Mouse (Mus musculus): ENCODE results near the gene Cnih3. TPM values are rescaled to one million over a fixed set of nuclear protein-coding genes. Genes with fewer than 3 reads are reported as not detected.

The Cnih3 gene
- polyA plus RNA-seq (2014; fragmentation: Illumina TruSeq; extraction: RNeasy Lipid Tissue Mini Kit (QIAGEN cat#74804)) = not detected

GRCm38 (mm10) chr1:181352367-181353199, at the start of gene Cnih3:
TSS of gene Cnih3 (plus strand) at chr1:181352628.

Other genes with a start within 250 kb of the Cnih3 start
- gene Nvl, start 208.4 kb upstream of the Cnih3 start, polyA plus RNA-seq (2014; fragmentation: Illumina TruSeq; extraction: RNeasy Lipid Tissue Mini Kit (QIAGEN cat#74804)) = 36.6 TPM
- 290 TPM for gene Cnih4, start 207.9 kb upstream of the Cnih3 start, polyA plus RNA-seq (2014; fragmentation: Illumina TruSeq; extraction: RNeasy Lipid Tissue Mini Kit (QIAGEN cat#74804))
- gene Wdr26, start 140.6 kb upstream of the Cnih3 start, polyA plus RNA-seq (2014; fragmentation: Illumina TruSeq; extraction: RNeasy Lipid Tissue Mini Kit (QIAGEN cat#74804)) = 214 TPM
- gene Ccdc121, start 158.8 kb downstream of the Cnih3 start, polyA plus RNA-seq (2014; fragmentation: Illumina TruSeq; extraction: RNeasy Lipid Tissue Mini Kit (QIAGEN cat#74804)) = 2.1 TPM
- gene Dnah14, start 223.9 kb downstream of the Cnih3 start, polyA plus RNA-seq (2014; fragmentation: Illumina TruSeq; extraction: RNeasy Lipid Tissue Mini Kit (QIAGEN cat#74804)) = 0.26 TPM